Mouse (Mus musculus) forebrain, embryonic 10.5 days (tissue): ENCODE results near the gene Calr4. TPM values are rescaled to one million over a fixed set of nuclear protein-coding genes. Genes with fewer than 3 reads are reported as not detected.

ENCODE experiments used
- DNase-seq: peaks from one replicate; pipeline ENCODE4 v3.0.0-alpha.2; 2017; ENCODE audit warnings: low spot score; ENCODE audit errors: extremely low spot score
- H3K27ac ChIP-seq: fragments of 300-500 bp; sonication (generic); 2 replicates; pipeline ENCODE4 v1.5.1; 2016; ENCODE audit warnings: mild to moderate bottlenecking
- H3K27me3 ChIP-seq: fragments of 300-500 bp; sonication (generic); 2 replicates; pipeline ENCODE4 v1.6.1; 2016; ENCODE audit warnings: mild to moderate bottlenecking; ENCODE audit not compliant: poor library complexity, severe bottlenecking
- H3K36me3 ChIP-seq: fragments of 300-500 bp; sonication (generic); replicated peaks from 2 replicates; pipeline ENCODE4 v1.6.1; 2016; ENCODE audit warnings: mild to moderate bottlenecking, moderate library complexity
- H3K4me1 ChIP-seq: fragments of 300-500 bp; sonication (generic); 2 replicates; pipeline ENCODE4 v1.6.1; 2016
- H3K4me3 ChIP-seq: fragments of 300-500 bp; sonication (generic); 2 replicates; pipeline ENCODE4 v1.5.1; 2016; ENCODE audit warnings: mild to moderate bottlenecking, moderate library complexity
- H3K9me3 ChIP-seq: fragments of 300-500 bp; sonication (generic); 2 replicates; pipeline ENCODE4 v1.6.1; 2016; ENCODE audit warnings: mild to moderate bottlenecking, moderate library complexity
- WGBS: fragments of 180-500 bp; shearing (Covaris S2); methylation state at CpG from one replicate; pipeline ENCODE4 v1.1.7; 2016; 5-methylcytosine and 5-hydroxymethylcytosine counted together
- polyA plus RNA-seq: library from polyadenylated mRNA; unstranded; fragments of >200 nt; fragmentation: Nextera tagmentation; extraction: Ambion mirVana; gene quantifications from 2 replicates; pipeline ENCODE4 v1.2.1, GENCODE M21; 2016

Gene Calr4
- polyA plus RNA-seq, 1 experiment from 2014 or later, result 0.10 TPM

GRCm38 (mm10) chr4:109266744-109267143, 32.5 kb downstream of the Calr4 start:
- Histone ChIP-seq H3K36me3 (no peaks in the 10 kb centered on the region), H3K9me3 (no peaks in the 10 kb centered on the region), H3K27me3 (no peaks in the 10 kb centered on the region), H3K4me3 (no peak overlapping the region), H3K4me1 (no peaks in the 10 kb centered on the region), H3K27ac (no peak overlapping the region)
- 78% methylated on average over 2 of the region's 2 CpGs for WGBS
- DNase-seq, result no peak

GRCm38 (mm10) chr4:109267452-109267851, 33.2 kb downstream of the Calr4 start:
- Histone ChIP-seq H3K4me1 (no peaks in the 10 kb centered on the region), H3K36me3 (no peaks in the 10 kb centered on the region)

GRCm38 (mm10) chr4:109268903-109269302, 34.6 kb downstream of the Calr4 start:
- no peaks in the 10 kb centered on the region for H3K36me3 ChIP-seq
- no peaks in the 10 kb centered on the region for H3K9me3 ChIP-seq
- no peak overlapping the region for H3K4me3 ChIP-seq
- WGBS, result 82% methylated on average over 3 of the region's 3 CpGs
- H3K27ac ChIP-seq, result no peak overlapping the region
- H3K4me1 ChIP-seq, result no peaks in the 10 kb centered on the region
- H3K27me3 ChIP-seq, result no peaks in the 10 kb centered on the region
- DNase-seq, result no peak

More at GRCm38 (mm10) chr4:109267452-109267851, 33.2 kb downstream of the Calr4 start:
- no peaks in the 10 kb centered on the region for H3K9me3 ChIP-seq
- 89% methylated on average over 3 of the region's 3 CpGs for WGBS
- no peak for DNase-seq
- H3K27ac ChIP-seq, result no peak overlapping the region
- no peak overlapping the region for H3K4me3 ChIP-seq
- H3K27me3 ChIP-seq, result no peaks in the 10 kb centered on the region

- Histone ChIP-seq H3K36me3 (no peaks in the 10 kb centered on the region), H3K4me1 (no peaks in the 10 kb centered on the region), H3K9me3 (no peaks in the 10 kb centered on the region), H3K27ac (no peak overlapping the region), H3K27me3 (no peaks in the 10 kb centered on the region), H3K4me3 (no peak overlapping the region)
- no peak for DNase-seq
- 94% methylated on average over 4 of the region's 4 CpGs for WGBS
Observed at GRCm38 (mm10) chr4:109271803-109272202, 37.5 kb downstream of the Calr4 start.

GRCm38 (mm10) chr4:109273586-109274240, 39.4 kb downstream of the Calr4 start:
- 85% methylated on average over 2 of the region's 2 CpGs for WGBS
- Histone ChIP-seq H3K4me1 (no peaks in the 10 kb centered on the region), H3K27me3 (no peaks in the 10 kb centered on the region), H3K9me3 (no peaks in the 10 kb centered on the region), H3K4me3 (no peak overlapping the region), H3K27ac (no peak overlapping the region), H3K36me3 (no peaks in the 10 kb centered on the region)
- no peak for DNase-seq

- peaks cover 12% of the 10 kb centered on the region for H3K27me3 ChIP-seq
- no peaks in the 10 kb centered on the region for H3K9me3 ChIP-seq
- H3K4me3 ChIP-seq, result peak within 1 kb of the TSS; percentile 91
- H3K27ac ChIP-seq, result peak within 1 kb of the TSS; percentile 91
- H3K36me3 ChIP-seq, result no peaks in the 10 kb centered on the region
- WGBS, result 4% methylated on average over 40 of the region's 44 CpGs
- H3K4me1 ChIP-seq, result peaks cover 8% of the 10 kb centered on the region
- peak; percentile 95 for DNase-seq
Observed at GRCm38 (mm10) chr4:109279689-109280458, 45.6 kb downstream of the Calr4 start, which contains the start of gene Eps15. Gene Eps15, plus strand, starts transcription at chr4:109280268.

GRCm38 (mm10) chr4:109280459-109281160, 46.3 kb downstream of the Calr4 start:
- DNase-seq, result peak; percentile 46
- WGBS, result under 1% methylated on average over 79 of the region's 85 CpGs
- peaks cover 12% of the 10 kb centered on the region for H3K27me3 ChIP-seq

GRCm38 (mm10) chr4:109281161-109281560, 46.9 kb downstream of the Calr4 start:
- no peak for DNase-seq
- Histone ChIP-seq H3K27me3 (peaks cover 12% of the 10 kb centered on the region), H3K27ac (no peak overlapping the region), H3K9me3 (no peaks in the 10 kb centered on the region), H3K36me3 (no peaks in the 10 kb centered on the region; the same call in 1 of the 2 replicates), H3K4me1 (peaks cover 8% of the 10 kb centered on the region), H3K4me3 (peak overlapping the region; percentile 91)
- 10% methylated on average over 4 of the region's 4 CpGs for WGBS

More at GRCm38 (mm10) chr4:109280459-109281160, 46.3 kb downstream of the Calr4 start:
- Histone ChIP-seq H3K4me1 (peaks cover 8% of the 10 kb centered on the region), H3K27ac (peak overlapping the region; percentile 91), H3K36me3 (no peaks in the 10 kb centered on the region; the same call in 1 of the 2 replicates), H3K9me3 (no peaks in the 10 kb centered on the region), H3K4me3 (peak overlapping the region; percentile 91)

- peaks cover 8% of the 10 kb centered on the region for H3K4me1 ChIP-seq
- H3K27ac ChIP-seq, result no peak overlapping the region
- no peaks in the 10 kb centered on the region for H3K9me3 ChIP-seq
- no peak for DNase-seq
- WGBS, result 88% methylated on average over 1 of the region's 1 CpGs
- peaks cover 12% of the 10 kb centered on the region for H3K27me3 ChIP-seq
- peak overlapping the region; percentile 91; the same call in 1 of the 2 replicates for H3K4me3 ChIP-seq
- H3K36me3 ChIP-seq, result no peaks in the 10 kb centered on the region; the same call in 1 of the 2 replicates
Observed at GRCm38 (mm10) chr4:109281946-109282345, 47.7 kb downstream of the Calr4 start.

- Histone ChIP-seq H3K27ac (no peak overlapping the region), H3K4me1 (no peaks in the 10 kb centered on the region), H3K4me3 (no peak overlapping the region), H3K27me3 (no peaks in the 10 kb centered on the region), H3K36me3 (no peaks in the 10 kb centered on the region), H3K9me3 (no peaks in the 10 kb centered on the region)
- DNase-seq, result no peak
Observed at GRCm38 (mm10) chr4:109294629-109295028, 60.3 kb downstream of the Calr4 start.

GRCm38 (mm10) chr4:109296510-109296909, 62.2 kb downstream of the Calr4 start:
- Histone ChIP-seq H3K4me3 (no peak overlapping the region), H3K27ac (no peak overlapping the region), H3K27me3 (no peaks in the 10 kb centered on the region), H3K4me1 (no peaks in the 10 kb centered on the region), H3K36me3 (no peaks in the 10 kb centered on the region), H3K9me3 (no peaks in the 10 kb centered on the region)
- 83% methylated on average over 2 of the region's 2 CpGs for WGBS
- no peak for DNase-seq

- Histone ChIP-seq H3K36me3 (no peaks in the 10 kb centered on the region), H3K27me3 (no peaks in the 10 kb centered on the region), H3K4me3 (no peak overlapping the region), H3K27ac (no peak overlapping the region), H3K4me1 (no peaks in the 10 kb centered on the region), H3K9me3 (no peaks in the 10 kb centered on the region)
- no peak for DNase-seq
Observed at GRCm38 (mm10) chr4:109299136-109299535, 64.9 kb downstream of the Calr4 start.
